Mouse (Mus musculus) lung, embryonic 14.5 days (tissue): ENCODE measurements at regions not wholly inside any gene's neighbourhood (a gene's known extent, or its start where the extent isn't known, plus 50 kb on each side); places are given as distances from the start of the nearest gene placed in this dataset.
"Not testable (repeated sequence)": the region's sequence is repeated elsewhere in the genome, so short reads cannot be mapped to it uniquely, and the experiment has no call there.

Source experiments
- ATAC-seq: fragments of 200-750 bp; cut with Nextera tagmentation; 2 replicates; pipeline ENCODE4 v1.8.0; 2017; ENCODE audit warnings: mild to moderate bottlenecking, moderate TSS enrichment, moderate library complexity; ENCODE audit not compliant: insufficient read depth
- DNase-seq: peaks from one replicate; pipeline ENCODE4 v3.0.0-alpha.2; 2015
- H3K27ac ChIP-seq: fragments of 300-500 bp; sonication (generic); 2 replicates; pipeline ENCODE4 v1.5.1; 2014; ENCODE audit warnings: low read depth, mild to moderate bottlenecking, moderate library complexity
- H3K27me3 ChIP-seq: fragments of 300-500 bp; sonication (generic); 2 replicates; pipeline ENCODE4 v1.6.1; 2014; ENCODE audit warnings: low read length, control low read depth; ENCODE audit not compliant: insufficient read depth
- H3K36me3 ChIP-seq: fragments of 300-500 bp; sonication (generic); 2 replicates; pipeline ENCODE4 v1.6.1; 2014; ENCODE audit warnings: control low read depth; ENCODE audit not compliant: insufficient read depth
- H3K4me1 ChIP-seq: fragments of 300-500 bp; sonication (generic); 2 replicates; pipeline ENCODE4 v1.6.1; 2014; ENCODE audit warnings: antibody characterized with exemption, control low read depth; ENCODE audit not compliant: insufficient read depth
- H3K4me2 ChIP-seq: fragments of 300-500 bp; sonication (generic); 2 replicates; pipeline ENCODE4 v1.6.1; 2014; ENCODE audit warnings: mild to moderate bottlenecking
- H3K4me3 ChIP-seq: fragments of 300-500 bp; sonication (generic); 2 replicates; pipeline ENCODE4 v1.5.1; 2014; ENCODE audit warnings: low read depth, low read length
- H3K9ac ChIP-seq: fragments of 300-500 bp; sonication (generic); 2 replicates; pipeline ENCODE4 v1.6.1; 2014
- H3K9me3 ChIP-seq: fragments of 300-500 bp; sonication (generic); 2 replicates; pipeline ENCODE4 v1.6.1; 2016; ENCODE audit warnings: low read depth, low read length, control low read depth
- CTCF ChIP-seq: IDR thresholded peaks from 2 replicates; pipeline ENCODE4 v1.5.1; 2016; ENCODE audit warnings: antibody characterized with exemption, low read depth
- WGBS: fragments of 180-500 bp; shearing (Covaris S2); extraction: QIAGEN DNeasy Blood & Tissue Kit; methylation state at CpG from one replicate; pipeline ENCODE4 v1.1.7; 2014; 5-methylcytosine and 5-hydroxymethylcytosine counted together

GRCm38 (mm10) chr11:12913401-12913800 is 448.6 kb upstream of the Cobl start:
- not testable (repeated sequence) for H3K27me3 ChIP-seq
- WGBS, result 52% methylated on average over 6 of the region's 6 CpGs

DNA sequence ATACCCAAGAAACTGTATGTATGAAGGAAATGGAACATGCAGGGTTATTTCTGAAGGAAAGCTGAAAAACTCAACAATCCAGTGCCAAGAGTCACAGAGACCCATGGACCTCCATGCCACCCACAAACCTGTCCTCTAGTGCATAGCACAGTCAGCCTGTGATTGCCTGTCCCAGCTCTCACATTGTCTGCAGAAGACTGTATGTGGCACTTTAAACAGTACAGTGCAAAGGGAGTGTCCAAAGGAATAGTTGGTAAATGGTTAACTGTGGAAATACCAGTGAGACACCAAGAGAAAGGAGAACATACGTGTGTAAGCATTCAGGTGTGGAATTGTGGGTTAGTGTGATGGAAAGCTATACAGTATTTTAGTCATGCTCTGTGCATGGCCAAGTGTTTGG is 409.0 kb upstream of the Cobl start:
- ATAC-seq, result no peak
- no peaks in the 10 kb centered on the region for H3K27me3 ChIP-seq
- H3K4me1 ChIP-seq, result no peaks in the 10 kb centered on the region
- DNase-seq, result no peak
- no peaks in the 10 kb centered on the region for H3K36me3 ChIP-seq
- no peaks in the 10 kb centered on the region for H3K9me3 ChIP-seq
- no peak overlapping the region for H3K9ac ChIP-seq
- TF ChIP-seq CTCF, result no peak
- WGBS, result 50% methylated on average over 1 of the region's 1 CpGs
- H3K27ac ChIP-seq, result no peak overlapping the region
- no peak overlapping the region for H3K4me3 ChIP-seq
- no peak overlapping the region for H3K4me2 ChIP-seq

More at GRCm38 (mm10) chr11:12913401-12913800, 448.6 kb upstream of the Cobl start:
- not testable (repeated sequence) for H3K36me3 ChIP-seq, DNase-seq, H3K9me3 ChIP-seq, H3K27ac ChIP-seq, ATAC-seq, H3K4me2 ChIP-seq, H3K9ac ChIP-seq, H3K4me3 ChIP-seq, H3K4me1 ChIP-seq

GRCm38 (mm10) chr11:12872802-12873201 is 408.0 kb upstream of the Cobl start:
- no peak overlapping the region for H3K4me2 ChIP-seq
- H3K9ac ChIP-seq, result no peak overlapping the region
- no peak overlapping the region for H3K4me3 ChIP-seq
- H3K9me3 ChIP-seq, result no peaks in the 10 kb centered on the region
- no peaks in the 10 kb centered on the region for H3K36me3 ChIP-seq
- no peak for TF ChIP-seq CTCF
- 63% methylated on average over 2 of the region's 2 CpGs for WGBS
- no peaks in the 10 kb centered on the region for H3K27me3 ChIP-seq
- no peak overlapping the region for H3K27ac ChIP-seq
- no peaks in the 10 kb centered on the region for H3K4me1 ChIP-seq
- no peak for DNase-seq
- ATAC-seq, result no peak

DNA sequence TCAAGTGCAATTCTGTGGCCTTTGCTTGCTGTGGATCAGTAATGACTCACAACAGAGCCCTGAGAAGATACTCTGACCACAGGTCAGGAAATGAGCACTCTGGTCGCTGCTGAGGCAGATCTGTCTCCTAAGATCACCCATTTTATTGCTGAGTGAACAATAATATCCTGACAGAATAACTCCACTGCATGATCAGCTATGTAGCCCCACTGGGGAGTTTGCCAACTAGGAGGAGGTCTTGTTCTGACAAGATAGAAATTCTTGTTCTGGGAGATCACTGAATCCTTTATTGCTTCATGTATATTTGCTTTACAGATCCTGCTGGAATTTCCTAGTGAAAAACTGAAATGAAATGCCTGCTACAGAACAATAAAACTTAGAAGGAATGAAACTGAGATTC is 407.6 kb upstream of the Cobl start:
- Histone ChIP-seq H3K27me3 (no peaks in the 10 kb centered on the region), H3K9ac (no peak overlapping the region), H3K27ac (no peak overlapping the region), H3K4me2 (no peak overlapping the region), H3K4me3 (no peak overlapping the region), H3K4me1 (no peaks in the 10 kb centered on the region), H3K36me3 (no peaks in the 10 kb centered on the region), H3K9me3 (no peaks in the 10 kb centered on the region)
- TF ChIP-seq CTCF, result no peak
- no peak for ATAC-seq
- WGBS, result 44% methylated on average over 1 of the region's 1 CpGs
- DNase-seq, result no peak

GRCm38 (mm10) chr11:12867541-12867940 is 402.8 kb upstream of the Cobl start:
- DNase-seq, result no peak
- no peak for TF ChIP-seq CTCF
- no peak for ATAC-seq
- Histone ChIP-seq H3K4me3 (no peak overlapping the region), H3K4me1 (no peaks in the 10 kb centered on the region), H3K36me3 (no peaks in the 10 kb centered on the region), H3K4me2 (no peak overlapping the region), H3K27ac (no peak overlapping the region), H3K9ac (no peak overlapping the region), H3K9me3 (no peaks in the 10 kb centered on the region), H3K27me3 (no peaks in the 10 kb centered on the region)

DNA sequence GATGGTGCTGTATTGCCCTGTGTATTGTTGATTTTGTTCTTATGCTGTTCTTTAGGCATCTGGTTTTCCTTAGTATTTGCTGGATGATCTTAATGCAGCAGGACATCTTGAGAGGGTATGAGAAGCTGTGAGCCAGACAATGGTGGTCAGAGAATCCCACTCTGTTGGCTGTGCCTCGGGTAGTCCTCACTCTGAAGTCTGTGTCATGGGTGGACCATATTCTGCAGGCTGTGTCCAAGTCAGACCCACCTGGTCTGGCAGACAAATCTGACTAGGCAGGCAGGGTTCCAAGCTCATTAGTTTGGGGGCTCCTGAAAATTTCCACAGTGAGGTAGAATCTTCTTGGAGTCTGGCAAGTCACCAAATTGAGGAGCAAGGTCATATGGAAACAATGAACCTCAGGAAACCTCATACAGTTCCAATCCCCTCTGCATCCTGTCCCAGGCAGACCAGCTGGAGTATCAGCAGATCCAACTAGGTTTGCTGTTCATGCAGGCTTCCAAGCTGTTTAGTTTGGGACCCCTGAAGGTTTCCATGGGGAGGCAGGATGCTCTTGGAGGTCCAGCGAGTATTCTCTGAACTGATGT is 400.4 kb upstream of the Cobl start:
- no peak for TF ChIP-seq CTCF
- DNase-seq, result no peak
- Histone ChIP-seq H3K4me3 (no peak overlapping the region), H3K9ac (no peak overlapping the region), H3K36me3 (no peaks in the 10 kb centered on the region), H3K27ac (no peak overlapping the region), H3K27me3 (no peaks in the 10 kb centered on the region), H3K4me1 (no peaks in the 10 kb centered on the region), H3K4me2 (no peak overlapping the region), H3K9me3 (no peaks in the 10 kb centered on the region)
- no peak for ATAC-seq
- WGBS, result 72% methylated on average over 2 of the region's 2 CpGs

DNA sequence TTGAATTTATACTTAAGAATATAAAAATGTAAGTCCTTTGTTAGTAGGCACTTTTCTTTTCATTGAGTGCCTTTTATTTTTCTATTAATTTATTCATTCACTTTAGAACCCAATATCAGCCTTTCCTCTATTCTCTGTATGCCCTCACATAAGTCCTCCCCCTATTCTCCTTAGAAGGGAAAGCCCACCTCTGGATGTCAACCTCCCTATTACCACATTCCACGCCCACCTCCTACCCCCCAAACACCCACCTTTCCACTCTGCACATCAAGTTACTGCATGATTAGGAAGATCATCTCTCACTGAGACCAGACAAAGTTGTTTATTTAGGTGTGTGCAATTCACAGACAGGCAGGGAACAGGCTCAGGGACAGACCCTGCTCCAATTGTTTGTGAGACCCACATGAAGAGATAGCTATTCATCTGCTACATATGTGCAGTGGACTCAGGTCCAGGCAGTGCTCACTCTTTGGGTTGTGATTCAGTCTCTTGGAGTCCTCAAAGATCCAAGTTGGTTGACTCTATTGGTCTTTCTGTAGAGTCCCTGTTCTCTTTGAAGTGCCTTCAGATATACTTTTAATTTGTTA is 394.7 kb upstream of the Cobl start:
- no peak for DNase-seq
- no peak overlapping the region for H3K4me2 ChIP-seq
- H3K4me3 ChIP-seq, result no peak overlapping the region
- no peaks in the 10 kb centered on the region for H3K9me3 ChIP-seq
- H3K9ac ChIP-seq, result no peak overlapping the region
- no peak for TF ChIP-seq CTCF
- H3K27me3 ChIP-seq, result no peaks in the 10 kb centered on the region
- no peak for ATAC-seq
- H3K36me3 ChIP-seq, result no peaks in the 10 kb centered on the region
- H3K27ac ChIP-seq, result no peak overlapping the region
- WGBS, result 57% methylated on average over 1 of the region's 1 CpGs
- H3K4me1 ChIP-seq, result no peaks in the 10 kb centered on the region
